In the genomic region with DNA sequence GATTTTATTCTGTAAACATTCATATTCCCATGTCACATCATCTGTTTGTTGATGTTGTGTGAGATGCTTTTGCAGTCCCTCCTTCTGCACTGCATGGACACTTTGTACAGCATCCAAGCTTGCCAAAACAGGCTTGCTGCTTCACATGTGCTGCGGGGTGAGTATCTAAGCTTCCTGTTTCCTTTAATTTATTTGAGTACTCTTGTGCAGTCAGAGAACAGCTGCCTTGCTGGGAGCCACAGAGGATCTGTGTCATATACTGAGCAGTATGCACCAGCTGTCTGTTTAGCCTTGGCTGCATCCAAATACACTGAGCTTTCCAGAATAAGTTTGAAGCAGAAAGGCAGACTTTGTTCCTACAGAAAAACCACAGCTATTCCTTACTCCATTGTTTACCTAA, we compare ENCODE assay signal across 14 mouse cellular contexts.
DNase-seq lines count a peak whose midpoint lies in the region; ATAC-seq lines count a peak whose summit lies in the region.
"Had no signal": no experiment of that assay in that cellular context is flagged by ENCODE, and none has a peak within 500 bp of the region (broad histone marks: within the 10 kb centered on the region; RNA-seq: fewer than 3 reads in every experiment).

No protein-coding gene starts in this region.

- H3K4me2 ChIP-seq in forebrain, embryonic 13.5 days, result no peak overlapping the region
- H3K4me2 ChIP-seq in limb, embryonic 13.5 days (replicated peaks), result no peak overlapping the region
- H3K4me2 ChIP-seq: heart, embryonic 15.5 days; liver, embryonic 11.5 days had no signal

- H3K4me1 ChIP-seq in forebrain, embryonic 13.5 days, result no peaks in the 10 kb centered on the region
- no peaks in the 10 kb centered on the region for H3K4me1 ChIP-seq in forebrain, embryonic 10.5 days
- peaks cover 3% of the 10 kb centered on the region; the same call in 1 of the 2 replicates for H3K4me1 ChIP-seq in limb, embryonic 13.5 days
- H3K4me1 ChIP-seq in limb, embryonic 10.5 days, result no peaks in the 10 kb centered on the region
- H3K4me1 ChIP-seq: heart, embryonic 15.5 days had no signal

- peak; percentile 80 for ATAC-seq in forebrain, embryonic 13.5 days
- ATAC-seq in limb, embryonic 13.5 days (ENCODE audit: low FRiP score, low read depth), result peak; percentile 54; the same call in 1 of the 2 replicates

- H3K36me3 ChIP-seq in forebrain, embryonic 13.5 days (ENCODE audit: poor library complexity, severe bottlenecking), result no peaks in the 10 kb centered on the region
- no peaks in the 10 kb centered on the region for H3K36me3 ChIP-seq in forebrain, embryonic 10.5 days (replicated peaks)
- no peaks in the 10 kb centered on the region for H3K36me3 ChIP-seq in limb, embryonic 13.5 days
- H3K36me3 ChIP-seq in limb, embryonic 10.5 days, result no peaks in the 10 kb centered on the region
- H3K36me3 ChIP-seq: heart, embryonic 15.5 days had no signal

- no peaks in the 10 kb centered on the region for H3K27me3 ChIP-seq in forebrain, embryonic 13.5 days
- H3K27me3 ChIP-seq in forebrain, embryonic 10.5 days (ENCODE audit: poor library complexity, severe bottlenecking), result no peaks in the 10 kb centered on the region
- no peaks in the 10 kb centered on the region for H3K27me3 ChIP-seq in limb, embryonic 13.5 days
- no peaks in the 10 kb centered on the region for H3K27me3 ChIP-seq in limb, embryonic 10.5 days (ENCODE audit: low read depth, poor library complexity, severe bottlenecking)
- H3K27me3 ChIP-seq: heart, embryonic 15.5 days had no signal

- WGBS in forebrain, embryonic 13.5 days, result 77% methylated on average over 1 of the region's 1 CpGs
- WGBS in forebrain, embryonic 10.5 days, result 83% methylated on average over 1 of the region's 1 CpGs
- WGBS in limb, embryonic 13.5 days, result 32% methylated on average over 1 of the region's 1 CpGs
- 79% methylated on average over 1 of the region's 1 CpGs for WGBS in limb, embryonic 10.5 days

- H3K9ac ChIP-seq in forebrain, embryonic 13.5 days, result no peak overlapping the region
- H3K9ac ChIP-seq in limb, embryonic 13.5 days, result no peak overlapping the region
- H3K9ac ChIP-seq: heart, embryonic 15.5 days had no signal

- H3K4me3 ChIP-seq in forebrain, embryonic 13.5 days, result no peak overlapping the region
- no peak overlapping the region for H3K4me3 ChIP-seq in forebrain, embryonic 10.5 days
- no peak overlapping the region for H3K4me3 ChIP-seq in limb, embryonic 13.5 days
- no peak overlapping the region for H3K4me3 ChIP-seq in limb, embryonic 10.5 days
- H3K4me3 ChIP-seq: heart, embryonic 15.5 days had no signal

- no peak overlapping the region for H3K27ac ChIP-seq in forebrain, embryonic 13.5 days
- no peak overlapping the region for H3K27ac ChIP-seq in forebrain, embryonic 10.5 days
- H3K27ac ChIP-seq in limb, embryonic 13.5 days, result no peak overlapping the region
- H3K27ac ChIP-seq in limb, embryonic 10.5 days, result no peak overlapping the region
- H3K27ac ChIP-seq: heart, embryonic 15.5 days; macrophage had no signal

- DNase-seq in forebrain, embryonic 10.5 days (ENCODE audit: extremely low spot score, low spot score), result no peak
- no peak for DNase-seq in limb, embryonic 10.5 days (ENCODE audit: low spot score)
- peak; percentile 4 to 15 for DNase-seq in layer of hippocampus, postnatal 36 days
- DNase-seq in right cerebral cortex, postnatal 25 days, result peak; percentile 37
- DNase-seq in gastrocnemius, adult 8-10 months (ENCODE audit: low spot score in 2 of 2), result no peak
- DNase-seq in heart, adult 18-20 months, result no peak
- DNase-seq: gastrocnemius, postnatal 14 days; kidney, adult 18-20 months; thymus, postnatal 36 days had no signal

- no peaks in the 10 kb centered on the region for H3K9me3 ChIP-seq in forebrain, embryonic 13.5 days (replicated peaks)
- no peaks in the 10 kb centered on the region for H3K9me3 ChIP-seq in forebrain, embryonic 10.5 days
- H3K9me3 ChIP-seq in limb, embryonic 13.5 days, result no peaks in the 10 kb centered on the region
- H3K9me3 ChIP-seq in limb, embryonic 10.5 days (replicated peaks), result no peaks in the 10 kb centered on the region
- H3K9me3 ChIP-seq: heart, embryonic 15.5 days had no signal

Comparison
In these comparisons a context has a peak if more than half of its experiments do, and no peak if none do; other contexts are left out.
1. DNase-seq: peak in layer of hippocampus, postnatal 36 days (2 of 2) and right cerebral cortex, postnatal 25 days (single experiment); none in forebrain, embryonic 10.5 days (single experiment), limb, embryonic 10.5 days (single experiment), gastrocnemius, adult 8-10 months (0 of 2) and heart, adult 18-20 months (0 of 2).